Mouse (Mus musculus) hindbrain, embryonic 13.5 days (tissue): Measurements from ENCODE around the gene Uhrf1bp1l. TPM values are rescaled to one million over a fixed set of nuclear protein-coding genes. Genes with fewer than 3 reads are reported as not detected.

Experiments
- polyA plus RNA-seq: library from polyadenylated mRNA; unstranded; fragments of >200 nt; fragmentation: Nextera tagmentation; extraction: Ambion mirVana; gene quantifications from 2 replicates; pipeline ENCODE4 v1.2.1, GENCODE M21; 2015

Uhrf1bp1l gene
- polyA plus RNA-seq, 1 experiment from 2014 or later, result 31.1 TPM

Other genes starting within 250 kb of the Uhrf1bp1l start
- not detected in 2 replicates for gene Nr1h4, start 211.4 kb upstream of the Uhrf1bp1l start, polyA plus RNA-seq
- gene Slc17a8, start 123.7 kb upstream of the Uhrf1bp1l start, polyA plus RNA-seq, result 1.9 and 3.7 TPM in 2 replicates
- 9.7 and 10.0 TPM in 2 replicates for gene Scyl2, start 58.7 kb upstream of the Uhrf1bp1l start, polyA plus RNA-seq
- gene Actr6, start 12.7 kb upstream of the Uhrf1bp1l start, polyA plus RNA-seq, result 57.2 and 58.0 TPM in 2 replicates
- 52.2 and 55.0 TPM in 2 replicates for gene Anks1b, start 128.5 kb downstream of the Uhrf1bp1l start, polyA plus RNA-seq